Mouse (Mus musculus): ENCODE data around the gene Arhgef17. TPM values are rescaled to one million over a fixed set of nuclear protein-coding genes. Genes with fewer than 3 reads are reported as not detected.

Arhgef17 gene
- polyA plus RNA-seq (2012; rRNA removed): 27.6 and 28.3 TPM in 2 replicates

GRCm38 (mm10) chr7:100931926-100932480 lies at the start of gene Arhgef17:
TSS of gene Arhgef17 (minus strand) at chr7:100932107.

DNA sequence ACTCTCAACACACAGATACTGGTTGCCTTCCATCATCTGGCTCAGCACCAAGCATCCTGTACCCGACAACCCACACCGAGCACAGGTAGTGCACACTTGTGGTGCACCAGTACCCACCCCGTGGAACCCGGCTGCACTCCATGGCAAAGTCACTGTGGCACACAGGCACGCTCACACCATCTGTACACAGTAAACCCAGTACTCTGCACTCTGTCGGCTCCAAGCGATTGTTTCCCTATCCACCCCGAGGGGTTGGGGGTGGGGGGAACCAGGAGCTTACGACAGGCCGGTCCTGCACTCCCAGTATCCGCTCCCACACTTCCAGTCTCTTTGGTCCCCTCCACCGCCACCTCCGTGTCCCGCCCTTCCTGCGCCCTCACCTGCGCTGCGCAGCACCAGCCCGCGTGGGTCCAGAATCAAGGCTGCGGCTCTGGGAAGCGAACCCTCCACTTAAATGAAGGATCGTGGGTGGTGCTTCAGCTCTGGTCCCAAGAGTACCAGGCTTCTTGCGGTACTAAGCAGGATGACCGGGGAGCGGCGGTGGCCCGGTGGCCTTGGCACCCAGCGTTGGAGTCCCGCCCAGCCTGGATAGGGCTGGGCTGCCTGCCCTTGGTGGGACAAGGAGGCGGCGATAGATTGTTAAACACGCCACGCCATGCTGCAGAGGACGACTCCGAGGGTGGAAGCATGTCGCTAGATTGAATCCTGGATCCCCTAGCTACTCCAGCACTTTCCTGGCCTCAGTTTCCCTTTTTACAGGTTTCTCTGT lies 42.4 kb upstream of the Arhgef17 start, which contains the start of gene P2ry6:
P2ry6 (minus strand) TSS at position 515 of the 769 bp plus-strand sequence.

DNA sequence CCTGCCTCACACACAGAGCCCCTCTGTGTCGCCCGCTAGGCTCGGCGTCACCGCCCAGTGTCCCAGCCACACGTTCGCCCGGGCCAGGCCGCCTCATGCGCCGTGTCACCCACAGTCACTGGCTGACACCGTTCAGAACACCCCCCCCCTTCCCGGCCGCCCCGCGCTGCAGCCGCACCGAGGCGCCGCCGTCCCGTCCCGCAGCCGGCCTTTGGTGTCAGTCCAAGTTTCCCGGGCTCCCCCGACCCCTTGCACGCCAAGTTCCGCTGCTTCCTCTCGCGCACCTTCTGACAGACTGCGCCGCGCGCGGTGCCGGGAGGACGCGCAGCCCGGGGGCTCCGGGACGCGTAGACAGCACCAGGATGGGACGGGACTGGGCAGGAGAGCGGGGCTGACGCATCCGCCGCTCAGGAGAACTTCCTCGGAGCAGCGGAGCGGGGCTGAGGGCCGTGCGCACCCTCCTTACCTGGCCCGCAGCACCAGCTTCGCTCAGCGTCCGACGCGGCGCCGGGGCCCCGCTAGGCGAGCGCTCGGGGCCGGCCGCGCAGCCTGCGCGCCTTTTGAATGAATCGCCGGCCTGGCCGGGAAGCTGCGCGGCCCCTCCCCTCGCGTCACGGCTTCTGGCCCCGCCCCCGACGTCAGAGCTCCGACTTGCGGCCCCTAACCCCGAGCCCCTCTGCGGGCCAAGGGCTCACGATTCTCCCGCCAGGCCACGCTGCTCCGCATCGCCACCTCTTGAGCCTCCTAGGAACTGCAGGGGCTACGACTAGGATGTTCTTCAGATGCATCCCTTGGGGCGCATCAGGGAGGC lies 68.9 kb downstream of the Arhgef17 start, which contains the start of gene Relt:
Relt (minus strand) TSS at position 619 of the 811 bp plus-strand sequence.

Other genes starting within 250 kb of the Arhgef17 start
- 101 and 120 TPM in 2 replicates for gene Fam168a, start 225.5 kb downstream of the Arhgef17 start, polyA plus RNA-seq (2012; rRNA removed)
- gene Relt, start 68.7 kb downstream of the Arhgef17 start, polyA plus RNA-seq (2012; rRNA removed): 7.1 and 7.8 TPM in 2 replicates
- gene P2ry6, start 42.5 kb upstream of the Arhgef17 start, polyA plus RNA-seq (2012; rRNA removed): 1.8 and 2.0 TPM in 2 replicates
- gene P2ry2, start 80.8 kb upstream of the Arhgef17 start, polyA plus RNA-seq (2012; rRNA removed): 0.36 and 0.43 TPM in 2 replicates
- gene Fchsd2, start 160.8 kb upstream of the Arhgef17 start, polyA plus RNA-seq (2012; rRNA removed): 51.7 and 54.2 TPM in 2 replicates